Mouse (Mus musculus): ENCODE data around the gene Dock8. TPM values are rescaled to one million over a fixed set of nuclear protein-coding genes. Genes with fewer than 3 reads are reported as not detected.
A peak's percentile ranks its signal among the peaks of the same experiment; 100 is the strongest.

Dock8 gene
- 4.3 and 4.8 TPM in 2 replicates for polyA plus RNA-seq (2012; rRNA removed)
- 4.8 and 8.3 TPM in 2 replicates for polyA plus RNA-seq (2014; fragmentation: Nextera tagmentation; extraction: Ambion mirVana)

DNA sequence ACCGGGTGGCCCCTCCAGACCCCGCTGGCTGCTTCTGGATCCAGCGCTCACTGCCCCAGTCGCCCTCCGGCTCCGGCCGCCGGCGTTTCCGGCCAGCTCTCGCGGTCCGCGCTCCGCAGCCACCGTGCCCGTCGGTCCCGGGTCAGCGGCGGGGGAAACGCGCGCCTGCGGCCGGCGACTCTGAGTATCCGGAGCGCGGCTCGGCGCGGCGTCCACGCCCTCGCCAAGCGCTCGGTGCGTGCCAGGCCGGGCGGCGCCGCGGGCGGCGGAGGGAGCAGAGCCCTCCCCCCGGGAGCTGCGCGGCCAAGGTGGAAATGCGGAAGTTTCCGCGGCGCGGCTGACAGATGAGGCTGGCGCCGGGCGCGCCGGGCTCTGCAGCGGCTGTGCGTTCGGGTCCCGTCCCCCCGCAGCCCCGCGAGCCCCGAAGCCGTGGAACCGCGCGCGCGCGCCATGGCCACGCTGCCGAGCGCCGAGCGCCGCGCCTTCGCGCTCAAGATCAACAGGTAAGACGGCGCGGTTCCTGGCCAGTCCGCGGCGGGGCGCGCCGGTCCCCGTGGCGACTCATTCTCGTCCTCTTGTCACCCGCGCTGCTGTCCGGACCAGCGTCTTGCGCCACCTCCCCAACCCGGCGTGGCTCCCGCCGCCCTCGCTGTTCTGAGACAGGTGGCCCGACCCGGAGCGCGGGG, at the start of gene Dock8:
Gene Dock8 (plus strand): TSS at position 334 of the 686 bp plus-strand sequence.
- 1% methylated on average over 52 of the region's 109 CpGs for WGBS
- peak within 1 kb of the TSS; percentile 48 for H3K9ac ChIP-seq (ENCODE audit: low read depth, low read length, severe bottlenecking)
- no peaks in the 10 kb centered on the region for H3K36me3 ChIP-seq (ENCODE audit: control insufficient read depth, insufficient read depth, low read length)
- TF ChIP-seq POLR2A (IDR thresholded peaks at IDR 0.05; ENCODE audit: borderline replicate concordance, extremely low read depth, insufficient read depth, insufficient read length), result no peak
- ATAC-seq (ENCODE audit: low FRiP score, low read depth), result peak; percentile 30
- peak within 1 kb of the TSS; percentile 99 for H3K4me2 ChIP-seq (replicated peaks; ENCODE audit: low read depth, low read length, severe bottlenecking)
- H3K4me3 ChIP-seq (replicated peaks; ENCODE audit: low read length), result peak within 1 kb of the TSS; percentile 65
- peaks cover 10% of the 10 kb centered on the region for H3K4me1 ChIP-seq (ENCODE audit: control insufficient read depth, insufficient read depth, low read length)
- peak; percentile 14 for DNase-seq (ENCODE audit: low spot score)
- H3K9me3 ChIP-seq (ENCODE audit: control insufficient read depth, low read length), result no peaks in the 10 kb centered on the region
- H3K27ac ChIP-seq (replicated peaks; ENCODE audit: low read depth, low read length), result no peak within 1 kb of the TSS
- H3K27me3 ChIP-seq (ENCODE audit: control insufficient read depth, insufficient read depth, low read length), result peaks cover 41% of the 10 kb centered on the region

- Histone ChIP-seq H3K4me1 (ENCODE audit: control insufficient read depth, insufficient read depth, low read length) (peaks cover 3% of the 10 kb centered on the region), H3K9ac (ENCODE audit: low read depth, low read length, severe bottlenecking) (no peak overlapping the region), H3K27ac (replicated peaks; ENCODE audit: low read depth, low read length) (no peak overlapping the region), H3K27me3 (ENCODE audit: control insufficient read depth, insufficient read depth, low read length) (no peaks in the 10 kb centered on the region), H3K4me3 (replicated peaks; ENCODE audit: low read length) (no peak overlapping the region), H3K4me2 (replicated peaks; ENCODE audit: low read depth, low read length, severe bottlenecking) (no peak overlapping the region), H3K9me3 (ENCODE audit: control insufficient read depth, low read length) (no peaks in the 10 kb centered on the region), H3K36me3 (ENCODE audit: control insufficient read depth, insufficient read depth, low read length) (peaks cover 18% of the 10 kb centered on the region)
- 38% methylated on average over 3 of the region's 3 CpGs for WGBS
- no peak for ATAC-seq (ENCODE audit: low FRiP score, low read depth)
- TF ChIP-seq POLR2A (IDR thresholded peaks at IDR 0.05; ENCODE audit: borderline replicate concordance, extremely low read depth, insufficient read depth, insufficient read length), result no peak
- peak; percentile 90 for DNase-seq (ENCODE audit: low spot score)
Measured at GRCm38 (mm10) chr19:24958531-24958930, 40.8 kb upstream of the Dock8 start.

- peak within 1 kb of the TSS; percentile 58 for H3K4me2 ChIP-seq (replicated peaks; ENCODE audit: low read depth, low read length, severe bottlenecking)
- peaks cover 3% of the 10 kb centered on the region for H3K4me1 ChIP-seq (ENCODE audit: control insufficient read depth, insufficient read depth, low read length)
- ATAC-seq (ENCODE audit: low FRiP score, low read depth) (peak; percentile 100), DNase-seq (ENCODE audit: low spot score) (peak; percentile 99)
- under 1% methylated on average over 36 of the region's 36 CpGs for WGBS
- no peaks in the 10 kb centered on the region for H3K9me3 ChIP-seq (ENCODE audit: control insufficient read depth, low read length)
- peak within 1 kb of the TSS; percentile 78 for H3K4me3 ChIP-seq (replicated peaks; ENCODE audit: low read length)
- peak within 1 kb of the TSS; percentile 74 for H3K9ac ChIP-seq (ENCODE audit: low read depth, low read length, severe bottlenecking)
- peak; percentile 78; the same call in 1 of the 2 replicates for TF ChIP-seq POLR2A (IDR thresholded peaks at IDR 0.05; ENCODE audit: borderline replicate concordance, extremely low read depth, insufficient read depth, insufficient read length)
- H3K27ac ChIP-seq (replicated peaks; ENCODE audit: low read depth, low read length), result 0 out of 2 replicates have a peak within 1 kb of the TSS, but pooled peaks have one; percentile 38
- H3K27me3 ChIP-seq (ENCODE audit: control insufficient read depth, insufficient read depth, low read length), result no peaks in the 10 kb centered on the region
- H3K36me3 ChIP-seq (ENCODE audit: control insufficient read depth, insufficient read depth, low read length), result peaks cover under 1% of the 10 kb centered on the region; the same call in 1 of the 2 replicates
Measured at GRCm38 (mm10) chr19:24961172-24961962, 38.0 kb upstream of the Dock8 start, which contains the start of gene Cbwd1. TSS of gene Cbwd1 (minus strand) at chr19:24961610.

- Histone ChIP-seq H3K27ac (replicated peaks; ENCODE audit: low read depth, low read length) (no peak overlapping the region), H3K36me3 (ENCODE audit: control insufficient read depth, insufficient read depth, low read length) (no peaks in the 10 kb centered on the region), H3K4me2 (replicated peaks; ENCODE audit: low read depth, low read length, severe bottlenecking) (no peak overlapping the region), H3K4me3 (replicated peaks; ENCODE audit: low read length) (no peak overlapping the region), H3K9ac (ENCODE audit: low read depth, low read length, severe bottlenecking) (no peak overlapping the region), H3K4me1 (ENCODE audit: control insufficient read depth, insufficient read depth, low read length) (no peaks in the 10 kb centered on the region), H3K9me3 (ENCODE audit: control insufficient read depth, low read length) (no peaks in the 10 kb centered on the region), H3K27me3 (ENCODE audit: control insufficient read depth, insufficient read depth, low read length) (no peaks in the 10 kb centered on the region)
- DNase-seq (ENCODE audit: low spot score), result no peak
- ATAC-seq (ENCODE audit: low FRiP score, low read depth), result no peak
- TF ChIP-seq POLR2A (IDR thresholded peaks at IDR 0.05; ENCODE audit: borderline replicate concordance, extremely low read depth, insufficient read depth, insufficient read length), result no peak
- WGBS, result 75% methylated on average over 2 of the region's 2 CpGs
Measured at GRCm38 (mm10) chr19:24966203-24966602, 33.1 kb upstream of the Dock8 start.

GRCm38 (mm10) chr19:24966941-24967340, 32.4 kb upstream of the Dock8 start:
- no peak for DNase-seq (ENCODE audit: low spot score)
- Histone ChIP-seq H3K4me3 (replicated peaks; ENCODE audit: low read length) (no peak overlapping the region), H3K36me3 (ENCODE audit: control insufficient read depth, insufficient read depth, low read length) (no peaks in the 10 kb centered on the region), H3K9me3 (ENCODE audit: control insufficient read depth, low read length) (no peaks in the 10 kb centered on the region), H3K27ac (replicated peaks; ENCODE audit: low read depth, low read length) (no peak overlapping the region), H3K4me2 (replicated peaks; ENCODE audit: low read depth, low read length, severe bottlenecking) (no peak overlapping the region), H3K9ac (ENCODE audit: low read depth, low read length, severe bottlenecking) (no peak overlapping the region), H3K27me3 (ENCODE audit: control insufficient read depth, insufficient read depth, low read length) (no peaks in the 10 kb centered on the region), H3K4me1 (ENCODE audit: control insufficient read depth, insufficient read depth, low read length) (no peaks in the 10 kb centered on the region)
- WGBS, result 74% methylated on average over 2 of the region's 2 CpGs
- ATAC-seq (ENCODE audit: low FRiP score, low read depth), result no peak
- TF ChIP-seq POLR2A (IDR thresholded peaks at IDR 0.05; ENCODE audit: borderline replicate concordance, extremely low read depth, insufficient read depth, insufficient read length), result no peak
